Mouse (Mus musculus) forebrain, embryonic 10.5 days (tissue): Measurements from ENCODE around the gene Otop1. TPM values are rescaled to one million over a fixed set of nuclear protein-coding genes. Genes with fewer than 3 reads are reported as not detected.

Source experiments
- polyA plus RNA-seq: library from polyadenylated mRNA; unstranded; fragments of >200 nt; fragmentation: Nextera tagmentation; extraction: Ambion mirVana; gene quantifications from 2 replicates; pipeline ENCODE4 v1.2.1, GENCODE M21; 2016

Otop1 gene
- polyA plus RNA-seq, 1 experiment from 2014 or later, result 0.04 TPM

Other genes starting within 250 kb of the Otop1 start
- 52.0 and 54.4 TPM in 2 replicates for gene Stx18, start 237.2 kb upstream of the Otop1 start, polyA plus RNA-seq
- 112 and 114 TPM in 2 replicates for gene Nsg1, start 116.1 kb upstream of the Otop1 start, polyA plus RNA-seq
- gene Zbtb49, start 55.5 kb upstream of the Otop1 start, polyA plus RNA-seq, result 16.0 and 18.0 TPM in 2 replicates
- 191 and 208 TPM in 2 replicates for gene Lyar, start 55.5 kb upstream of the Otop1 start, polyA plus RNA-seq
- gene Tmem128, start 15.8 kb upstream of the Otop1 start, polyA plus RNA-seq, result 75.5 and 79.5 TPM in 2 replicates
- gene Drd5, start 43.4 kb downstream of the Otop1 start, polyA plus RNA-seq, result 0.05 TPM in 1 of 2 replicates, not detected in the other
- gene Slc2a9, start 227.2 kb downstream of the Otop1 start, polyA plus RNA-seq, result 0.22 and 0.47 TPM in 2 replicates